In the genomic region with DNA sequence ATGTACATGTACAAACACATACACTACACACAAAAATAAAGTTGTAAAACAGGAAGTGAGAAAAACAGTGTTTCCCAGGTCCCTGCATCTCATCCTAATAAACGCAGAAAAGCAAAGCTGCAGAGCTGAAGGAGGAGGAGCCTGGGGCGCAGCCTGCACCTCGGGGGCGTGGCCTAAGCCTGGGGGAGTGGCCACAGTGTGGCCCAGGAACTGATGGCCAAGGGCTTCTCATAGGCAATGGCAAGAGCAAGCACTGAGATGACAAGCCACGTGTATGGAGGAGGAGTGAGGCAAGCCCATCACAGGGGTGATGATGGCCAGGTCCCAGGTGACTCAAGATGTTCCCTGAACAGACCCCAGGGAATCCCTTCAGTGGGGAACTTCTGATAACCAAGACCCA, we compare ENCODE assay signal across 8 mouse cellular contexts. TPM values are rescaled to one million over a fixed set of nuclear protein-coding genes. Genes with fewer than 3 reads are reported as not detected.
DNase-seq lines count a peak whose midpoint lies in the region; ATAC-seq and TF ChIP-seq lines count a peak whose summit lies in the region.

No protein-coding gene starts in this region.

- no peak overlapping the region for H3K4me3 ChIP-seq in kidney, adult 2 months (ENCODE audit: insufficient read depth, low read depth, low read length)
- no peak overlapping the region for H3K4me3 ChIP-seq in intestine, postnatal 0 days (ENCODE audit: low read depth, low read length)
- no peak overlapping the region for H3K4me3 ChIP-seq in midbrain, embryonic 10.5 days
- no peak overlapping the region for H3K4me3 ChIP-seq in forebrain, embryonic 16.5 days (replicated peaks; ENCODE audit: low read length)

- no peak overlapping the region for H3K4me2 ChIP-seq in intestine, postnatal 0 days (replicated peaks; ENCODE audit: low read depth)
- H3K4me2 ChIP-seq in forebrain, embryonic 16.5 days (ENCODE audit: low read length), result no peak overlapping the region

- no peaks in the 10 kb centered on the region for H3K4me1 ChIP-seq in kidney, adult 2 months (ENCODE audit: control insufficient read depth, insufficient read depth, low read length)
- no peaks in the 10 kb centered on the region for H3K4me1 ChIP-seq in intestine, postnatal 0 days (replicated peaks; ENCODE audit: control insufficient read depth, insufficient read depth, low read length)
- no peaks in the 10 kb centered on the region for H3K4me1 ChIP-seq in midbrain, embryonic 10.5 days
- H3K4me1 ChIP-seq in forebrain, embryonic 16.5 days (replicated peaks; ENCODE audit: control insufficient read depth, insufficient read depth, low read length), result no peaks in the 10 kb centered on the region

- 30% methylated on average over 5 of the region's 5 CpGs for WGBS in kidney, adult 2 months
- WGBS in intestine, postnatal 0 days, result 29% methylated on average over 5 of the region's 5 CpGs
- 25% methylated on average over 5 of the region's 5 CpGs for WGBS in midbrain, embryonic 10.5 days
- WGBS in forebrain, embryonic 16.5 days, result 22% methylated on average over 5 of the region's 5 CpGs

- no peaks in the 10 kb centered on the region for H3K27me3 ChIP-seq in kidney, adult 2 months (replicated peaks; ENCODE audit: control insufficient read depth, insufficient read depth, low read length)
- peaks cover 4% of the 10 kb centered on the region; the same call in 1 of the 2 replicates for H3K27me3 ChIP-seq in intestine, postnatal 0 days (replicated peaks; ENCODE audit: control insufficient read depth, insufficient read depth, low read length)
- no peaks in the 10 kb centered on the region for H3K27me3 ChIP-seq in midbrain, embryonic 10.5 days (ENCODE audit: low read depth, poor library complexity, severe bottlenecking)
- no peaks in the 10 kb centered on the region for H3K27me3 ChIP-seq in forebrain, embryonic 16.5 days (replicated peaks; ENCODE audit: control insufficient read depth, insufficient read depth, low read length)

- no peak overlapping the region for H3K27ac ChIP-seq in kidney, adult 2 months (ENCODE audit: insufficient read depth, low read depth, low read length)
- H3K27ac ChIP-seq in intestine, postnatal 0 days (ENCODE audit: low read depth, low read length), result no peak overlapping the region
- no peak overlapping the region for H3K27ac ChIP-seq in midbrain, embryonic 10.5 days (replicated peaks)
- no peak overlapping the region for H3K27ac ChIP-seq in forebrain, embryonic 16.5 days (ENCODE audit: low read length)

- peak; percentile 22 for DNase-seq in kidney, adult 2 months
- no peak for DNase-seq in kidney, adult 11 months
- peak; percentile 8 for DNase-seq in urinary bladder, postnatal 25 days (ENCODE audit: low spot score)
- DNase-seq in urinary bladder, adult 2 months (ENCODE audit: low spot score), result no peak
- peak; percentile 62 for DNase-seq in thymus, postnatal 4 days
- no peak for DNase-seq in midbrain, embryonic 10.5 days (ENCODE audit: low spot score)

- no peaks in the 10 kb centered on the region for H3K9me3 ChIP-seq in intestine, postnatal 0 days (ENCODE audit: control insufficient read depth)
- H3K9me3 ChIP-seq in midbrain, embryonic 10.5 days (replicated peaks), result no peaks in the 10 kb centered on the region
- no peaks in the 10 kb centered on the region for H3K9me3 ChIP-seq in forebrain, embryonic 16.5 days (ENCODE audit: control insufficient read depth, low read length)

- no peak for TF ChIP-seq POLR2A in kidney, adult 2 months (IDR thresholded peaks at IDR 0.05; ENCODE audit: low read depth, low read length)

- peak; percentile 31; the same call in 1 of the 2 replicates for ATAC-seq in intestine, postnatal 0 days
- no peak for ATAC-seq in forebrain, embryonic 16.5 days

- H3K36me3 ChIP-seq in kidney, adult 2 months (ENCODE audit: control insufficient read depth, insufficient read depth, low read length), result no peaks in the 10 kb centered on the region
- H3K36me3 ChIP-seq in intestine, postnatal 0 days (ENCODE audit: control insufficient read depth, insufficient read depth), result no peaks in the 10 kb centered on the region
- no peaks in the 10 kb centered on the region for H3K36me3 ChIP-seq in midbrain, embryonic 10.5 days
- no peaks in the 10 kb centered on the region for H3K36me3 ChIP-seq in forebrain, embryonic 16.5 days (ENCODE audit: control insufficient read depth, insufficient read depth)

- no peak overlapping the region for H3K9ac ChIP-seq in intestine, postnatal 0 days (ENCODE audit: low read depth, low read length)
- no peak overlapping the region for H3K9ac ChIP-seq in forebrain, embryonic 16.5 days (replicated peaks; ENCODE audit: low read depth, low read length)

- no peak for TF ChIP-seq CTCF in kidney, adult 2 months (conservative IDR thresholded peaks at IDR 0.05; ENCODE audit: insufficient read depth, insufficient read length, low read depth, low read length)
- no peak for TF ChIP-seq CTCF in intestine, postnatal 0 days (IDR thresholded peaks at IDR 0.05; ENCODE audit: low read depth)

RNA-seq across cellular contexts. Expression of a gene that starts 35.2 kb away (rescaled TPM):
- polyA plus RNA-seq in kidney, adult 2 months (2012; rRNA removed), result 1.9 and 4.8 TPM in 2 replicates
- 2.4 and 2.9 TPM in 2 replicates for polyA plus RNA-seq in urinary bladder, adult 2 months (2012; rRNA removed)
- polyA plus RNA-seq in intestine, postnatal 0 days (2015; fragmentation: Nextera tagmentation; extraction: Ambion mirVana), result 108 and 111 TPM in 2 replicates
- polyA plus RNA-seq in midbrain, embryonic 10.5 days (2016; fragmentation: Nextera tagmentation; extraction: Ambion mirVana), result 147 and 155 TPM in 2 replicates
- polyA plus RNA-seq in forebrain, embryonic 16.5 days (2015; fragmentation: Nextera tagmentation; extraction: Ambion mirVana), result 115 and 169 TPM in 2 replicates

RNA-seq across cellular contexts. Expression of a gene that starts 55.5 kb away (rescaled TPM):
- polyA plus RNA-seq in kidney, adult 2 months (2012; rRNA removed), result 65.1 and 65.2 TPM in 2 replicates
- 35.9 and 51.4 TPM in 2 replicates for polyA plus RNA-seq in urinary bladder, adult 2 months (2012; rRNA removed)
- 16.3 and 17.2 TPM in 2 replicates for polyA plus RNA-seq in intestine, postnatal 0 days (2015; fragmentation: Nextera tagmentation; extraction: Ambion mirVana)
- polyA plus RNA-seq in midbrain, embryonic 10.5 days (2016; fragmentation: Nextera tagmentation; extraction: Ambion mirVana), result 26.5 and 29.7 TPM in 2 replicates
- 85.1 and 92.2 TPM in 2 replicates for polyA plus RNA-seq in forebrain, embryonic 16.5 days (2015; fragmentation: Nextera tagmentation; extraction: Ambion mirVana)

Comparison
In these comparisons a context has a peak if more than half of its experiments do, and no peak if none do; other contexts are left out.
1. DNase-seq: peak in kidney, adult 2 months (single experiment), urinary bladder, postnatal 25 days (single experiment) and thymus, postnatal 4 days (single experiment); none in kidney, adult 11 months (single experiment), urinary bladder, adult 2 months (single experiment) and midbrain, embryonic 10.5 days (single experiment).
2. RNA of a gene that starts 35.2 kb away (polyA plus RNA-seq): 147 to 155 TPM in midbrain, embryonic 10.5 days, 115 to 169 TPM in forebrain, embryonic 16.5 days and 108 to 111 TPM in intestine, postnatal 0 days; 2.4 to 2.9 TPM in urinary bladder, adult 2 months and 1.9 to 4.8 TPM in kidney, adult 2 months; every median in the first group is over 10 times any median in the second.